Mouse (Mus musculus): Measurements from ENCODE around the gene Gm12258.
"Not testable (repeated sequence)": the region's sequence is repeated elsewhere in the genome, so short reads cannot be mapped to it uniquely, and the experiment has no call there.

Gm12258 gene

GRCm38 (mm10) chr11:58846919-58847461 lies at the start of gene Gm12258:
Gene Gm12258 (plus strand): TSS chr11:58847158.
- DNase-seq (ENCODE audit: low spot score), result peak; percentile 91

GRCm38 (mm10) chr11:58799747-58800146 lies 47.2 kb upstream of the Gm12258 start:
- no peak for DNase-seq (ENCODE audit: low spot score)

DNA sequence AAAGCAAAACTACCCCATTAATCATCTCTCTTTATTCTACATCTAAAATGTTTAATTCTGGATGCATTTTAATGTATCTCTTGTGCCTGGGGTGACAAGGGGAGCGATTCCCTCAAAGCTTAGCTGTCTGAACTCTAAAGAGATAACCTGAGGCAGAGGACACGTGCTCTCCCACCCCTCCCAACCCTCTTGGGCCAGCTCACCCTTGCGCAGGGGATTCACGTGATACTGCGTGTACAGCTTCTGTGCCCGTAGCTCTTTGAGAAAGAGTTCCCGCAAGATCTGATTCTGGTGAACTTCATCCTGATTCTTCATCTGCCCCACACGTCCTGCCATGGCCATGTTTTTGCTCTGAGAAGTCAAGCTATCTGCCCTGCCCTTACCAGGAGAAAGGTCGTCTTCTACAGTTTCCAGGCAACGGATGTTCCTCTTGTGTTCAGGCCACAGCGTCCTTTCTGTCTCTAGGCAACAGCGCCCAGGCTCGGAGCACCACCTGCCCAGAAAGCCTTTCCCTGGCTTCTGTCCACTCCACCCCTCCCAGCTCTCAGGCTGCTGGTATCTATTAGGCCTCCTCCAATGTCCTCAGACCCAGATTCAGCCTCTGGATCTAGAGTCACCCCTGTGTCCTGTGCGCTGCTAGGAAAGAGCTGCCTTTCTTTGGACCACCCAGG lies 45.3 kb upstream of the Gm12258 start, which contains the start of gene Fam183b:
Fam183b (minus strand) TSS at position 403 of the 671 bp plus-strand sequence.
- no peak for DNase-seq (ENCODE audit: low spot score)

- no peak for DNase-seq (ENCODE audit: low spot score)
Measured at GRCm38 (mm10) chr11:58803871-58804270, 43.1 kb upstream of the Gm12258 start.

- DNase-seq (ENCODE audit: low spot score), result no peak
Measured at GRCm38 (mm10) chr11:58804393-58804792, 42.6 kb upstream of the Gm12258 start.

DNA sequence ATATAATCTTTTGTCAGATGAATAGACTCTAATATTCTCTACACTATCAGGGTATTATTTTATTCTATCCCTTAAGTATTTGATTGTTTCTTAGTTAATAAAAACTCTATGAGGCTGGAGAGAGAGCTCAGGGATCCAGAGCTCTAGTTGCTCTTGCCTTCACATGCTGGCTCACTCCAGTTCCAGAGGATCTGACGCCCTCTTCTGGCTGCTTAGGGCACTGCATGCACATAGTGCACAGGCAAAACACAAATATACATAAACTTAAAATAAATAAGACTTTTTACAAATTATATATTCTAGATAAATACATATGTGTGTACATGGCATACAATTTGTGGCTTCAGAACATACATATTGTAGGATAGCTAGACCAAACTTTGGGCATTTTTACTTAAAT lies 35.0 kb upstream of the Gm12258 start:
- no peak for DNase-seq (ENCODE audit: low spot score)

GRCm38 (mm10) chr11:58814700-58815099 lies 32.3 kb upstream of the Gm12258 start, which contains the start of gene Olfr313:
Gene Olfr313 (plus strand): TSS chr11:58815000.
- DNase-seq (ENCODE audit: low spot score), result not testable (repeated sequence)

- no peak for DNase-seq (ENCODE audit: low spot score)
Measured at GRCm38 (mm10) chr11:58815676-58816075, 31.3 kb upstream of the Gm12258 start.

DNA sequence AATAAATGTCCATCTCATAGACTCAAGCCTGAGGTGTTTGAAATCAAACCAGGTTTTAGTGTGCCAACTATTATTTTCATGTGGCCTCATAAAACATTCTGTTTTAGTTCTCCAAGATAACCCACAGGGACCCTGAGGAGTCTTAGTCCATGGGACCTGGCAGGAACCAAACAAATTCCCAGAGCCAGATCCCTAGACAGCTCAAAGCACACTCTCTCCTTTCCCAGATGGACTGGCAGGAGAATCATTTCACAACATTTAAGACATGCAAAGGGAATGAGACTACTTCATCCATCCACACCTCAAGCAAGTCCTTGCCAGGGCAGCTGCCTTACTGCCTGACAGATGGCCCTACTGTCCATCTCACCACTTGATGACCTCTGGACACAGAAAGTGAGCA lies 18.0 kb upstream of the Gm12258 start, which contains the start of gene Olfr312:
Olfr312 (plus strand) TSS at position 301 of the 400 bp plus-strand sequence.
- DNase-seq (ENCODE audit: low spot score), result not testable (repeated sequence)

GRCm38 (mm10) chr11:58829764-58830163 lies 17.2 kb upstream of the Gm12258 start:
- peak; percentile 50 for DNase-seq (ENCODE audit: low spot score)

DNA sequence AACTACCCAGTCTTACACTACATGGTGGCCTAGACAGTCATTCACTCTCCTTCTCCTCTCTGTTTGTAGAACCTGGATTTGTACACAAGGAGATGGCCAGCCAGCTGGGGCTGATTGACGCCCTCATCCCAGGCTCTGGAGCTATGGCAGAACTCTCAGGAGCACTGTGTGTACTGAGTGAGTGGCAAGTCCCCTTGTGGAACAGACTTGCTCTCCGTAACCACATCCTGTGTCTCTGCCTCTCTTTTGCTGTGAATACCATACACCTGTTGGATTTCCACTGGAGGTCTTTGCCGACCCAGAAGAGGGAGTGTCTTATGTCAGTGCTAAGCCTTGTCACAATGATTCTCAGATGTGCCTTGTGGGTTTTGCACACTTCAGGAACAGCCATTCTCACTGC lies 14.4 kb upstream of the Gm12258 start:
- DNase-seq (ENCODE audit: low spot score), result peak; percentile 17

GRCm38 (mm10) chr11:58838951-58839350 lies 8.0 kb upstream of the Gm12258 start, which contains the start of gene Olfr311:
Gene Olfr311 (plus strand): TSS chr11:58839251.
- not testable (repeated sequence) for DNase-seq (ENCODE audit: low spot score)

GRCm38 (mm10) chr11:58847636-58848035 lies 678 bp downstream of the Gm12258 start:
- DNase-seq (ENCODE audit: low spot score), result no peak

GRCm38 (mm10) chr11:58849731-58850130 lies 2.8 kb downstream of the Gm12258 start:
- DNase-seq (ENCODE audit: low spot score), result no peak

GRCm38 (mm10) chr11:58860744-58861143 lies 13.8 kb downstream of the Gm12258 start:
- DNase-seq (ENCODE audit: low spot score), result no peak

DNA sequence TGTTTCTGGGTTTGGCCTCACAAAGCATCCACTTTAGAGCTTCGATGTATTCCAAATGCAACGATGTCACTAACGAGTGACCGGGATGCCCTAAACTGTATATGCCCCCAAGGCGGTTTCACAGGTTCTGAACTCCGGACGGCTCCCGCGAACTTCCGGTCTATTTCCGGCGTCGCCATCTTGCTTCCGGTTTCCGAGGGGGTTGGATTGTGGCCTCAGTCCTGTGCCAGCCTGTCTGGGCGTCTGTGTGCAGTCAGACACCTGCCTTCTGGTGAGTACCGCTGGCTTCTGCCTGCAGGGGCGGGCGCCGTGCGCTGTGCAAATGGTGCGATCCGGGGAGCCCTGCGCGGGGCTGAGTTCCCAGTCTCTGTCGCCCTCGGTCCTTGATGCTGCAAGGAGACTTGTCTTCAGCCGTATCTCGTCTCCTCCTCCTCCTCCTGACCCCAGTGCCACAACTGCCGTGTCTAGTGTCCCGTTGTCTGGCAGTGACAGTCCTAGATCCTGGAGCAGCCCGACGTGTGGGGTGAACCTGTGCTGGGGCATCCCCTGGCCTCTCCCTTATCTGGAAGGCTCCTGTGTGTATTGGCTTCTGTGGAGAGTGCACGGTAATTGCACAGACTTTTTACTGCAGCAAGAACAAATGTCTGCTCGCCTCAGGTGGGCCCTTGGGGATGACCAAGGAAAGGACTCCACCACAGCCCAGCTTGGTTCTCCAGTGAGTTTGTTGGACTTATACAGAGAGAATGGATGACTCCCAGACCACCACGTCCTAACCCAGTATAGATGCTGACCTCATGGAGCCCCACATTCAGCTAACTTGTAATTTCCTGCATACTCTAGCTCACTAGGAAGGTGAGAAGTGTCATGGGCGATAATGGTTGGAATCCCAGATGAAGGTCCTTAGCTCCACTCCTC lies 20.3 kb downstream of the Gm12258 start, which contains the start of gene 2810021J22Rik:
2810021J22Rik (plus strand) TSS at position 178 of the 915 bp plus-strand sequence.
- DNase-seq (ENCODE audit: low spot score), result peak; percentile 87

DNA sequence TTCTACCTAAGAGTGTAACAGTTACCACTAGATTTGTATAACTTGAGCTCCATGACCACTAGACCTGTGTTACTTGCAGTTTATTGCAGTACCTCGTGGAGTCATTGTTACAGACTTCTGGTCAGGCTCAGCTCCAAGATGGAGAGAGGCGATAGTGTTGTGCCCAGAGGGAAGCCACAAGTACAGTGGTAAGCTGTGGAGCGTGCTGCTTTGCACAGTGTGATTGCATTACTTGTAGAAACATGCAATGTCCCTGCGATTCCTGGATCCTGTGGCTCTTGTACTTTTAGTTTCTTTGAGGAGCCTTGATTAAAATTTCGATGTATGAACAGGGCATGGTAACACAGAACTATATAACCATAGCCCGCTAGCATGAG lies 21.0 kb downstream of the Gm12258 start:
- DNase-seq (ENCODE audit: low spot score), result no peak

GRCm38 (mm10) chr11:58870961-58871360 lies 24.0 kb downstream of the Gm12258 start:
- DNase-seq (ENCODE audit: low spot score), result no peak

- peak; percentile 16 for DNase-seq (ENCODE audit: low spot score)
Measured at GRCm38 (mm10) chr11:58883756-58884155, 36.8 kb downstream of the Gm12258 start.

DNA sequence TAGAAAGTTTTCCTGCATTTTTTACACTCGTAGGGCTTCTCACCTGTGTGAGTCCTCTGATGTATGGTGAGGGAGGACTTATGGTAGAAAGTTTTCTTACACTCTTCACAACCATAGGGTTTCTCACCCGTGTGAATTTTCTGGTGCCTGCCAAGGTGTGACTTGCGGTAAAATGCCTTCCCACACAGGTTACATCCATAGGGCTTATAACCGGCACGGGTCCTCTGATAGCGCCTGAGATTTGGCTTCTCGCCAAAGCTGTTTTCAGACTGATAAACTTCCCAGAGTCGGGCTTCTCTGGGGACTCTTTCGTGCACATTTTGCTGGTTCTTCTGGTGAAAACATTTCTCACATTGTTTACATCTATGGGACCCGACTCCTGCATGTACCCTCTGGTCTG lies 43.6 kb downstream of the Gm12258 start:
- DNase-seq (ENCODE audit: low spot score), result no peak

DNA sequence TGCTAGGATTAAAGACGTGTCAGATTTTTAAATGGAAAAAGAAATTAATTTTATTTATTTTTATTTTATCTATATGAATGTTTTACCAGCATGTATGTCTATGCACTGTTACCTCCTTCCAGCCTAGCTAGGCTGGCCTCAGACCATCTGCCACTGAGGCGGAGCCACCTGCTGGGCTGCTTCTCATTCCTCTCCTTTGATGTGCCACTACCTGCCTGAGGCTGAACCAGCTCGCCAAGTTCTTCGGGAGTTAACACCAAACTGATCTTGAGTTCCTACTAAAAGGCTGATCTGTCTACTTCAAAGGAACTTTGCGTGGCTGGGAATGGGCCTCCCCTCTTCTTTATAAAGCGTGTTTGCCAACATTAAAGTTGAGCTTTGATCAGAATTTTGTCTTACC lies 47.5 kb downstream of the Gm12258 start:
- no peak for DNase-seq (ENCODE audit: low spot score)

DNA sequence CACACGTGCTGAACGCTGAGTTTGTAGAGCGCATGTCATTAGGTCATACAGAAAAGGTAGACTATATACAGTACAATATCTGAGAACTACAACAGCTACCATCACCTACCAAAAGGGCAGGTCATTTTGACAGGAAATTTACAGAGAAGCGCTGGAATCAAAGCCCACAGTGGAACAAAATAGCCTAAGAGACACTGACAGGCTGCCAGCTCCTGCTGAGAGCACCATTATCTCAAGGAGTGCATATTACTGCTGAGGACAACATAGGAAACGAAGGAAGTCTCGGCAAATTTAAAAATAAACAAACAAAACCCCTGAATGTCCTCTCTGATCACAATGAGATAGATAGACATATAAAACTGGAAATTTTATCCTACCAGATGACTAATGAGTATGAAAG lies 50.5 kb downstream of the Gm12258 start:
- no peak for DNase-seq (ENCODE audit: low spot score)
